Mouse (Mus musculus): ENCODE results near the gene Taf5l.
A peak's percentile ranks its signal among the peaks of the same experiment; 100 is the strongest.
"Not testable (repeated sequence)": the region's sequence is repeated elsewhere in the genome, so short reads cannot be mapped to it uniquely, and the experiment has no call there.

The Taf5l gene

DNA sequence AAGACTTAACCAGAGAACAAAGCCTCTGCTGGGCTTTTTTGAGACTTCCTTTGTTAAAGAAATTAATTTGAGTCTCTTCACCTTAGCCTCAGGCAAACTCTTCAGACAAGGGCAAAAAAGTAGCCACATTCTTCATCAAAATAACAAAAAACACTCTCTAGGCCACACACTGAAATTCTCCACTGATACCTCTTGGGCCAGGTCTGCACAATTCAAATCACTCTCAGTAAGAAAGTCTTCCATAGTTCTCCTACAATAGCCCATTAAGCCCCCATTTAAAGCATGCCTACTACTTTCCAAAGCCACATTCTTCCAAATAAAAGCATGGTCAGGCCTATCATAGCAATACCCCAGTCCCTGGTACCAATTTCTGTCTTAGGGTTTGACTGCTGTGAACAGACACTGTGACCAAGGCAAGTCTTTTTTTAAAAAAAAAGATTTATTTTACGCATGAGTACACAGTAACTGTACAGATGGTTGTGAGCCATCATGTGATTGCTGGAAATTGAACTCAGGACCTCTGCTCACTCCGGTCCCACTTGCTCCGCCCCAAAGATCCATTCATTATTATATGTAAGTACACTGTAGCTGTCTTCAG, 9.1 kb downstream of the Taf5l start:
- no peak for DNase-seq

- DNase-seq: no peak
Measured at GRCm38 (mm10) chr8:124011580-124011979, 9.6 kb downstream of the Taf5l start.

DNA sequence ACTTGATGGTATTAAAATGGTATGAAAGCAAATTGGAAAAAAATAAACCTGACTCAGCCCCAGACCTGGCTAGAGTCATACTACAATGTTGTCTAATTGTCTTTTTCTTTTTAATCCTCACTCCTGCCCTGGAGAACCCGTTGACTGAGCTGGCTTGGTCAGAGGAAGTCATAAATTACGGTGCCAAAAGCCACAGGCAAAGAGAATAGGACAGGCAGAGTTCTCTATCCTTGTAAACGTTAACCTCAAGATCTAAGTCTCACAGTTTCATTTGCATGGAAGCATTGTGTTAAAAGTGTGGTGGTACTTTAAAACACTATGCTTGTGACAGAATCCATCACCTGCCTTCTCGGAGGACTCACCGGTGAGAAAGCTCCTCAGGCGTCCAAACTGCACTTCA, 13.4 kb downstream of the Taf5l start:
- DNase-seq: no peak

DNA sequence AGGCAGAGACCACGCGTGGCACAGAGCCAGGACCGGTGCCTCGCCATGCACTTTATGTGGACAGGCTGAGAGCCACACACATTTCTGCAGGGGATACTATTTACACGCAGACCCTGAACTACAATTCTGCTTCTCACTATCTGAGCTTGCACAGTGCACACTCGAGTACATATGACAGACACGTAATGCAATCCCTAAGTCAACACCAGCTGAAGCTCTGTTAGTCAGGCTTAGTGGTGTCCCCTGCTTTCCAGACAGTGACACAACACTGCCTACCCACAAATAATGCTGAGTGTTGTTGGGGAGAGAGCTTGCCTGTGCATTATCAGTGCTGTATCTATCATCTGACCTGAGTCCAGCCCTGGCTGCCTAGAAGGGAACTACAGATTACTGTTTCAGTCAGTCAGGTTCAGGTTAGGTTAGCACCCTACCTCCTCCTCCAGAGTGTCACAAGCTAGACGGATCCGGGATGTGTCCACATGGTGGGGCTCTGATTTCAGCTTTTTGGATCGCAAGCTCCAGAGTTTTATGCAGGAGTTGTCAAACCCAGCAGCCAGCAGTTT, 18.6 kb downstream of the Taf5l start:
- DNase-seq: no peak

GRCm38 (mm10) chr8:123999568-123999967, 21.6 kb downstream of the Taf5l start:
- no peak for DNase-seq

GRCm38 (mm10) chr8:123993997-123994396, 27.2 kb downstream of the Taf5l start:
- no peak for DNase-seq

- no peak for DNase-seq
Measured at GRCm38 (mm10) chr8:123993597-123993996, 27.6 kb downstream of the Taf5l start.

GRCm38 (mm10) chr8:123992587-123992986, 28.6 kb downstream of the Taf5l start:
- no peak for DNase-seq

DNA sequence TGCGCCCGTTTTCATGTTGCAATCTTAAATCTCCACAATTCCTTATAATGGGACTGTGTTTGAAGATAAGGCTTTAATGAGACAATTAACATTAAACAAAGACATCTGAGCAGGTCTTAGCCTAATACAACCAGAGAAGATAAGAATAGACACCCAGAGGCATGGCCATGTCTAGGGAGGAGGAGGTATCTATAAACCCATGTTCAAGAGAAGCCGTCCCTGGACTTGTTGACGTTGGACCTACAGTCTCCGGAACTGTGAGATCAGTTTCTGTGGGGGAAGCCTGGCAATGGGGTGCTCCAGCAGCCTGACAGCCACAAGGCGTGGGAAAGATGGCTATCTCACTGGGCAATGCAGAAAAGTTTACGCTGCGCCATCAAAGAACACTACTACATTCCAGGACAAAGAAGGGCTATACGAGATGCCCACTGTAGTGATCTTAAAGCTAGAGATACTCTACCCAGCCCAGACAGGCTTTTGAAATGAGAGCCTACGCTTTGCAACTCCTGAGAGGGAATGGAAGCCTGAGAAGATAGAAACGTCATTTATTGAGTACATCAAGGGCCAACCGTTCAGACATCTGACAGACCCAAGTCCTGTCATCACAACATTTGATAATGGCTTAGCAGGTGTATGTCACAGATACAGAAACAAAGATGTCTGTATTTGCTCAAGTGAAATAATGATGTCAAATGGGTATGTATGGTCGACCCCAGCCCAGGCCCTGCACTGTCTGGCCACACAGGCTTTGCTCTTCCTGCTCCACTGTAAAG, 30.7 kb downstream of the Taf5l start:
- DNase-seq: no peak

DNA sequence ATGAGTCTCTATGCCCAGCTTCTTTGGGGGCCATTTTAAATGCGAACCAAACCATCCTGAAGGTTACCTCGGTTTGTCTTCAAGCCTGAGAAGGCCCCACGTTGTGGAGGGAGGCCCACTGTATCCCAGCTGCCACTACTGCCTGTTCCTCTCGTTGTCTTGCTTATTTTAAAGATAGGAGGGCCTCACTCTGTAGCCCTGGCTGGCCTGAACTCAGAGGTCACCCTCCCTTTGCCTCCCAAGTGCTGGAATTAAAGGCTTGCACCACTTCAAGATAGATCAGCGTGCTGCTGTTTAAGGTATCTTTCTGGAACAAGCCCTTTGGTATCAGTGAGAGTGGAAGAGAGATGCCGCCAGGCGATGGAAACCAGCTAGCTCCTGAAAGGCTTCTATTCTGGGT, 32.1 kb downstream of the Taf5l start:
- DNase-seq: no peak

DNA sequence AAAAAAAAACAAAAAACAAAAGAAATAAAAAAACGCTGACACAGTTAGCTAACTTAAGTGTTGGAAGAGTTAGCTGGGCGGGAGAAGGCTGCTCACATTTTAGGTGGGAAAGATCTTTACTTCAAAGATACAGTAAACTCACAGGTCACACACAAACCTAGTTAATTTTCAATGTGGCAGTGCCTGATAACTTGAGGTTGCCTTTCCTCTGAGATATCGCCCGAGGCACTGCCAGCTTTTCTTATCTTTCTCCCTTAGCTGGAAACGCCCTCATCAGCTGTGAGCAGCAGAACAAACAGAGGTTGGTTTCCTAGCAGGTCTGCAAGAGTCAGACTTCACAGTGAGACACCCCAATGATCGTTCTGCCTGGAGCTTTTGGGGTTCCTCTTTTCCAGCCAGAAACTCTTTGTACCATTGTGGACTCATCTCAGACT, 32.6 kb downstream of the Taf5l start:
- no peak for DNase-seq

- peak; percentile 70 for DNase-seq
Measured at GRCm38 (mm10) chr8:123982826-123983400, 38.3 kb downstream of the Taf5l start, which contains the start of gene Abcb10. Gene Abcb10, minus strand, starts transcription at chr8:123983122.

GRCm38 (mm10) chr8:123982291-123982793, 38.9 kb downstream of the Taf5l start:
- peak; percentile 32 for DNase-seq

GRCm38 (mm10) chr8:123981674-123982073, 39.5 kb downstream of the Taf5l start:
- DNase-seq: peak; percentile 32

GRCm38 (mm10) chr8:123980239-123980638, 41.0 kb downstream of the Taf5l start:
- no peak for DNase-seq

GRCm38 (mm10) chr8:123978926-123979325, 42.3 kb downstream of the Taf5l start:
- DNase-seq: no peak

DNA sequence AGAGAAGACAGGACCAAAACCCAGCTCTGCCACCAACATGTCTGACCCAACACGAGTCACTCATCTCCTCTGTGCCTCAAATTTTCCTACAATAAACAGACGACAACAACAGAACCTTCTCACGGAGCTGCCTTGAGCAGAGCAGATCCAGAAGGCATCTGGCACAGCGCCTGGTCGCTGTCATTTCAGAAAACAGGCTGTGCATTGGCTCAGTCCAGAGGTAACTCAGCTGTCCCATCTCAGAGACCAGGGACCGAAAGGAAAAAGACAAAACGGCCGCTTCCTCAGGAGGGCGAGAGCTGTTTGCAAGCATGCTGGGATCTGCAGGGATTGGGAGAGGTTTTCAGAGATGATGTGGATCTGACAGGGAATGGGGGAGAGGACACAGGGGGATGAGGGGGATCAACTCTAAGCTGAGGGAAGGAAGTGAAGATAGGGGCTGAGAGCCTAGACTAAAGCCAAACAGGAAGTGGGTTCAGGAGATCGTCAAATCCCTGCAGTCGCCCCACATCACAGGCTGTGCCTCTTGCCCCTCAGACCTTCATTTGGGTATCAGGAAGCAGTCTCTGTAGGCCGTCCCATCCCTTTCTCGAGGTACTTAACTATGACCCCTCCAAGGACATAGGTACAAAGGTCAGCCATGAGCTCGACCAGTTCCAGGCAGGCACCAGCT, 42.9 kb downstream of the Taf5l start:
- peak; percentile 28 for DNase-seq

- no peak for DNase-seq
Measured at GRCm38 (mm10) chr8:123977499-123977898, 43.7 kb downstream of the Taf5l start.

GRCm38 (mm10) chr8:123973495-123973894, 47.7 kb downstream of the Taf5l start:
- no peak for DNase-seq

- DNase-seq: no peak
Measured at GRCm38 (mm10) chr8:123966896-123967295, 54.3 kb downstream of the Taf5l start.

DNA sequence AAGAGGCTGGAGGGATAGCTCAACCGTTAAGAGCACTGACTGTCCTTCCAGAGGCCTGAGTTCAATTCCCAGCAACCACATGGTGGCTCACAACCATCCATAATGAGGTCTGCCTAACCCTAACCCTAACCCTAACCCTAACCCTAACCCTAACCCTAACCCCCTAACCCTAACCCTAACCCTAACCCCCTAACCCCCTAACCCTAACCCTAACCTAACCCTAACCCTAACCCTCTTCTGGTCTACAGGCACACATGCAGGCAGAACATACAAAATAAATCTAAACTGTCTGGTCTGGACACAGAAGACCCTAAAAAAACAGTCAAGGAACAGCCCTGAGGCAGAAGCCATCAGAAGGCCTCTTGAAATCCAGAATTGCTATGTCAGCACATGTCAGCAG, 59.8 kb downstream of the Taf5l start:
- DNase-seq: no peak

DNA sequence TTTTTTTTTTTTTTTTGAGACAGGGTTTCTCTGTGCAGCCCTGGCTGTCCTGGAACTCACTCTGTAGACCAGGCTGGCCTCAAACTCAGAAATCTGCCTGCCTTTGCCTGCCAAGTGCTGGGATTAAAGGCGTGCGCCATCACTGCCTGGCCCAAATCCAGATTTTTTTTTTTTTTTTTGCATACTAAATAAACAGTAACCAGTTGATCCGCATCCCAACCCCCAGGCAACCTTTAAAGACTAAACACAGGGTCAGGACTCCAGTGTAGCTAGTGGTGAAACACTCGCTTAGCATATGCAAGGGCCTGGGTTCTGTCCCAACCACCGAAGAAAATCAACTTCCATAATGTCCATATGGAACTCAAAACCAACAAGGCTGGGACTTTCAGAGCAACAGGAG, 60.6 kb downstream of the Taf5l start:
- DNase-seq: not testable (repeated sequence)

DNA sequence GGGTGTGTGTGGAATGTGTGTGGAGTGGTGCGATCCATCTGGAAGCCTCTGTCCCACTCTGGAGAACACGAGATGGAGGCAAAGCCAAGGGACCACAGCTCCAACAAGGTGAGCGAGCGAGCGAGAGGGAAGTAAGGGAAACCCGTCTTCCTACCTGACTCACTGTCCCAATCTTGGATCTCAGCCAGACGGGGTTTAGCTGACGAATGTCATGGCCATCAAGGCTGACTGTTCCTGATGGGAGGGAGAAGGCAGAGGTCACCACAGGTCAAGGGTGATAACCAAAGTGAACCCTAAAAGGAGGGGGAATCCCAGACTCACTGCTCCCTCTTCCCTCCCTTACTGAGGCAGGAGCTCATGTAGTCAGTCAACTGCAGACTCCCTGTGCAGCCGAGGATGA, 61.1 kb downstream of the Taf5l start:
- no peak for DNase-seq
